Mouse (Mus musculus): Measurements from ENCODE around the gene Tmie. TPM values are rescaled to one million over a fixed set of nuclear protein-coding genes. Genes with fewer than 3 reads are reported as not detected.

Tmie gene
- polyA plus RNA-seq, 1 experiment from 2014 or later = 1.2 TPM

- Histone ChIP-seq H3K4me2 (no peak overlapping the region), H3K9me3 (no peaks in the 10 kb centered on the region), H3K4me3 (no peak overlapping the region), H3K9ac (no peak overlapping the region), H3K27ac (no peak overlapping the region), H3K36me3 (no peaks in the 10 kb centered on the region), H3K4me1 (replicated peaks) (peaks cover 4% of the 10 kb centered on the region; the same call in 1 of the 2 replicates), H3K27me3 (no peaks in the 10 kb centered on the region)
- ATAC-seq (ENCODE audit: low FRiP score) = no peak
- WGBS = 84% methylated on average over 6 of the region's 6 CpGs
These were observed 21.3 kb upstream of the Tmie start for GRCm38 (mm10) chr9:110901204-110901603.

GRCm38 (mm10) chr9:110899451-110900008 lies 19.6 kb upstream of the Tmie start:
- H3K27ac ChIP-seq = no peak overlapping the region
- no peaks in the 10 kb centered on the region for H3K36me3 ChIP-seq
- no peak overlapping the region for H3K9ac ChIP-seq
- H3K4me3 ChIP-seq = no peak overlapping the region
- H3K4me2 ChIP-seq = no peak overlapping the region
- WGBS = 63% methylated on average over 10 of the region's 10 CpGs
- no peaks in the 10 kb centered on the region for H3K9me3 ChIP-seq
- peaks cover 11% of the 10 kb centered on the region; the same call in 1 of the 2 replicates for H3K4me1 ChIP-seq (replicated peaks)
- no peak for ATAC-seq (ENCODE audit: low FRiP score)
- peaks cover 2% of the 10 kb centered on the region; the same call in 1 of the 2 replicates for H3K27me3 ChIP-seq

- H3K4me1 ChIP-seq (replicated peaks) = peaks cover 11% of the 10 kb centered on the region; the same call in 1 of the 2 replicates
- no peak overlapping the region; the same call in 1 of the 2 replicates for H3K9ac ChIP-seq
- peaks cover 11% of the 10 kb centered on the region; the same call in 1 of the 2 replicates for H3K27me3 ChIP-seq
- no peaks in the 10 kb centered on the region for H3K36me3 ChIP-seq
- 0 out of 2 replicates have a peak, but pooled peaks have one; percentile 4 for ATAC-seq (ENCODE audit: low FRiP score)
- no peaks in the 10 kb centered on the region for H3K9me3 ChIP-seq
- H3K4me3 ChIP-seq = no peak overlapping the region
- no peak overlapping the region for H3K27ac ChIP-seq
- peak overlapping the region; percentile 21 for H3K4me2 ChIP-seq
- 13% methylated on average over 6 of the region's 6 CpGs for WGBS
These were observed 16.7 kb upstream of the Tmie start for GRCm38 (mm10) chr9:110896595-110896994.

- H3K36me3 ChIP-seq = no peaks in the 10 kb centered on the region
- no peaks in the 10 kb centered on the region for H3K9me3 ChIP-seq
- ATAC-seq (ENCODE audit: low FRiP score) = peak; percentile 30; the same call in 1 of the 2 replicates
- H3K9ac ChIP-seq = no peak overlapping the region; the same call in 1 of the 2 replicates
- peaks cover 11% of the 10 kb centered on the region; the same call in 1 of the 2 replicates for H3K4me1 ChIP-seq (replicated peaks)
- WGBS = 17% methylated on average over 7 of the region's 7 CpGs
- no peak overlapping the region for H3K4me3 ChIP-seq
- H3K4me2 ChIP-seq = peak overlapping the region; percentile 21
- peaks cover 13% of the 10 kb centered on the region; the same call in 1 of the 2 replicates for H3K27me3 ChIP-seq
- no peak overlapping the region for H3K27ac ChIP-seq
These were observed 16.1 kb upstream of the Tmie start for GRCm38 (mm10) chr9:110895994-110896393.

- no peak for ATAC-seq (ENCODE audit: low FRiP score)
- H3K36me3 ChIP-seq = no peaks in the 10 kb centered on the region
- peaks cover 17% of the 10 kb centered on the region; the same call in 1 of the 2 replicates for H3K27me3 ChIP-seq
- no peak overlapping the region for H3K4me2 ChIP-seq
- 59% methylated on average over 5 of the region's 5 CpGs for WGBS
- H3K9ac ChIP-seq = no peak overlapping the region
- no peak overlapping the region for H3K27ac ChIP-seq
- H3K4me3 ChIP-seq = no peak overlapping the region
- no peaks in the 10 kb centered on the region for H3K9me3 ChIP-seq
- peaks cover 11% of the 10 kb centered on the region; the same call in 1 of the 2 replicates for H3K4me1 ChIP-seq (replicated peaks)
These were observed 15.6 kb upstream of the Tmie start for GRCm38 (mm10) chr9:110895507-110895906.

GRCm38 (mm10) chr9:110893429-110893828 lies 13.5 kb upstream of the Tmie start:
- H3K4me3 ChIP-seq = no peak overlapping the region
- no peaks in the 10 kb centered on the region for H3K36me3 ChIP-seq
- no peak overlapping the region for H3K4me2 ChIP-seq
- no peak overlapping the region for H3K9ac ChIP-seq
- no peaks in the 10 kb centered on the region for H3K9me3 ChIP-seq
- no peak overlapping the region for H3K27ac ChIP-seq
- H3K4me1 ChIP-seq (replicated peaks) = peaks cover 14% of the 10 kb centered on the region; the same call in 1 of the 2 replicates
- ATAC-seq (ENCODE audit: low FRiP score) = no peak
- peaks cover 27% of the 10 kb centered on the region for H3K27me3 ChIP-seq
- WGBS = 70% methylated on average over 10 of the region's 10 CpGs

GRCm38 (mm10) chr9:110892552-110892951 lies 12.6 kb upstream of the Tmie start:
- H3K9me3 ChIP-seq = no peaks in the 10 kb centered on the region
- peaks cover 27% of the 10 kb centered on the region for H3K27me3 ChIP-seq
- no peak overlapping the region for H3K9ac ChIP-seq
- peaks cover 14% of the 10 kb centered on the region; the same call in 1 of the 2 replicates for H3K4me1 ChIP-seq (replicated peaks)
- 89% methylated on average over 3 of the region's 3 CpGs for WGBS
- no peak overlapping the region for H3K4me2 ChIP-seq
- no peak for ATAC-seq (ENCODE audit: low FRiP score)
- no peaks in the 10 kb centered on the region for H3K36me3 ChIP-seq
- H3K4me3 ChIP-seq = no peak overlapping the region
- H3K27ac ChIP-seq = no peak overlapping the region

- Histone ChIP-seq H3K9ac (no peak overlapping the region), H3K4me2 (no peak overlapping the region), H3K36me3 (no peaks in the 10 kb centered on the region), H3K4me1 (replicated peaks) (peaks cover 11% of the 10 kb centered on the region; the same call in 1 of the 2 replicates), H3K4me3 (no peak overlapping the region), H3K9me3 (no peaks in the 10 kb centered on the region), H3K27me3 (peaks cover 27% of the 10 kb centered on the region), H3K27ac (no peak overlapping the region)
- no peak for ATAC-seq (ENCODE audit: low FRiP score)
- 84% methylated on average over 12 of the region's 12 CpGs for WGBS
These were observed 11.3 kb upstream of the Tmie start for GRCm38 (mm10) chr9:110891077-110891828.

GRCm38 (mm10) chr9:110890026-110890783 lies 10.3 kb upstream of the Tmie start:
- no peaks in the 10 kb centered on the region for H3K36me3 ChIP-seq
- H3K27ac ChIP-seq = no peak overlapping the region
- no peaks in the 10 kb centered on the region for H3K9me3 ChIP-seq
- H3K4me3 ChIP-seq = no peak overlapping the region
- H3K4me1 ChIP-seq (replicated peaks) = 0 out of 2 replicates have a peak, but pooled peaks cover 3% of the 10 kb centered on the region
- H3K9ac ChIP-seq = no peak overlapping the region
- no peak overlapping the region for H3K4me2 ChIP-seq
- peaks cover 32% of the 10 kb centered on the region for H3K27me3 ChIP-seq
- ATAC-seq (ENCODE audit: low FRiP score) = no peak
- 20% methylated on average over 21 of the region's 21 CpGs for WGBS

- Histone ChIP-seq H3K9me3 (no peaks in the 10 kb centered on the region), H3K27ac (no peak overlapping the region), H3K4me3 (no peak overlapping the region), H3K27me3 (peaks cover 26% of the 10 kb centered on the region), H3K9ac (no peak overlapping the region), H3K4me2 (no peak overlapping the region), H3K36me3 (no peaks in the 10 kb centered on the region), H3K4me1 (replicated peaks) (0 out of 2 replicates have a peak, but pooled peaks cover 3% of the 10 kb centered on the region)
- no peak for ATAC-seq (ENCODE audit: low FRiP score)
- 88% methylated on average over 14 of the region's 14 CpGs for WGBS
These were observed 9.0 kb upstream of the Tmie start for GRCm38 (mm10) chr9:110888935-110889334.

GRCm38 (mm10) chr9:110887388-110888303 lies 7.7 kb upstream of the Tmie start:
- Histone ChIP-seq H3K4me2 (no peak overlapping the region), H3K9me3 (no peaks in the 10 kb centered on the region), H3K36me3 (no peaks in the 10 kb centered on the region), H3K9ac (no peak overlapping the region), H3K4me1 (replicated peaks) (0 out of 2 replicates have a peak, but pooled peaks cover 3% of the 10 kb centered on the region), H3K27me3 (peaks cover 24% of the 10 kb centered on the region; the same call in 1 of the 2 replicates), H3K27ac (no peak overlapping the region), H3K4me3 (no peak overlapping the region)
- no peak for ATAC-seq (ENCODE audit: low FRiP score)
- 64% methylated on average over 9 of the region's 9 CpGs for WGBS

Data from hindbrain, embryonic 13.5 days (tissue).